Mouse (Mus musculus): ENCODE measurements around the gene Entr1. TPM values are rescaled to one million over a fixed set of nuclear protein-coding genes. Genes with fewer than 3 reads are reported as not detected.

Entr1 gene
- polyA plus RNA-seq, 1 experiment from 2014 or later, result 145 TPM

GRCm38 (mm10) chr2:26372396-26372795, 16.7 kb downstream of the Entr1 start:
- H3K27me3 ChIP-seq (ENCODE audit: control insufficient read depth, insufficient read depth, low read length), result no peaks in the 10 kb centered on the region
- DNase-seq (ENCODE audit: low spot score) (no peak), ATAC-seq (ENCODE audit: insufficient read depth, low FRiP score, low TSS enrichment) (no peak)
- no peaks in the 10 kb centered on the region for H3K9me3 ChIP-seq (ENCODE audit: control insufficient read depth, low read length)
- no peak overlapping the region for H3K27ac ChIP-seq (ENCODE audit: low read depth, low read length)
- 95% methylated on average over 8 of the region's 8 CpGs for WGBS
- H3K4me2 ChIP-seq (ENCODE audit: low read depth), result no peak overlapping the region
- peaks cover 42% of the 10 kb centered on the region for H3K36me3 ChIP-seq (ENCODE audit: control insufficient read depth, insufficient read depth, low read length)
- no peak overlapping the region for H3K4me3 ChIP-seq (ENCODE audit: low read depth, low read length)
- no peaks in the 10 kb centered on the region for H3K4me1 ChIP-seq (ENCODE audit: control insufficient read depth, insufficient read depth, low read length)
- H3K9ac ChIP-seq (ENCODE audit: low read length), result no peak overlapping the region

- Histone ChIP-seq H3K4me1 (ENCODE audit: control insufficient read depth, insufficient read depth, low read length) (no peaks in the 10 kb centered on the region), H3K27me3 (ENCODE audit: control insufficient read depth, insufficient read depth, low read length) (no peaks in the 10 kb centered on the region), H3K9me3 (ENCODE audit: control insufficient read depth, low read length) (no peaks in the 10 kb centered on the region), H3K4me2 (ENCODE audit: low read depth) (no peak overlapping the region), H3K27ac (ENCODE audit: low read depth, low read length) (no peak overlapping the region), H3K9ac (ENCODE audit: low read length) (no peak overlapping the region), H3K36me3 (ENCODE audit: control insufficient read depth, insufficient read depth, low read length) (peaks cover 30% of the 10 kb centered on the region), H3K4me3 (ENCODE audit: low read depth, low read length) (no peak overlapping the region)
- 92% methylated on average over 1 of the region's 1 CpGs for WGBS
- DNase-seq (ENCODE audit: low spot score) (no peak), ATAC-seq (ENCODE audit: insufficient read depth, low FRiP score, low TSS enrichment) (no peak)
These were observed 20.5 kb downstream of the Entr1 start for GRCm38 (mm10) chr2:26368572-26368971.

GRCm38 (mm10) chr2:26367911-26368310, 21.2 kb downstream of the Entr1 start:
- 87% methylated on average over 6 of the region's 6 CpGs for WGBS
- H3K27me3 ChIP-seq (ENCODE audit: control insufficient read depth, insufficient read depth, low read length), result no peaks in the 10 kb centered on the region
- H3K36me3 ChIP-seq (ENCODE audit: control insufficient read depth, insufficient read depth, low read length), result peaks cover 28% of the 10 kb centered on the region
- no peak overlapping the region for H3K4me2 ChIP-seq (ENCODE audit: low read depth)
- H3K4me1 ChIP-seq (ENCODE audit: control insufficient read depth, insufficient read depth, low read length), result no peaks in the 10 kb centered on the region
- H3K9me3 ChIP-seq (ENCODE audit: control insufficient read depth, low read length), result no peaks in the 10 kb centered on the region
- DNase-seq (ENCODE audit: low spot score), result no peak
- no peak overlapping the region for H3K9ac ChIP-seq (ENCODE audit: low read length)
- H3K4me3 ChIP-seq (ENCODE audit: low read depth, low read length), result no peak overlapping the region
- no peak overlapping the region for H3K27ac ChIP-seq (ENCODE audit: low read depth, low read length)
- no peak for ATAC-seq (ENCODE audit: insufficient read depth, low FRiP score, low TSS enrichment)

- Histone ChIP-seq H3K36me3 (ENCODE audit: control insufficient read depth, insufficient read depth, low read length) (peaks cover 25% of the 10 kb centered on the region), H3K9me3 (ENCODE audit: control insufficient read depth, low read length) (no peaks in the 10 kb centered on the region), H3K27me3 (ENCODE audit: control insufficient read depth, insufficient read depth, low read length) (no peaks in the 10 kb centered on the region), H3K4me2 (ENCODE audit: low read depth) (no peak overlapping the region), H3K4me3 (ENCODE audit: low read depth, low read length) (no peak overlapping the region), H3K27ac (ENCODE audit: low read depth, low read length) (no peak overlapping the region), H3K4me1 (ENCODE audit: control insufficient read depth, insufficient read depth, low read length) (no peaks in the 10 kb centered on the region), H3K9ac (ENCODE audit: low read length) (no peak overlapping the region)
- ATAC-seq (ENCODE audit: insufficient read depth, low FRiP score, low TSS enrichment), result no peak
- 91% methylated on average over 10 of the region's 10 CpGs for WGBS
- no peak for DNase-seq (ENCODE audit: low spot score)
These were observed 24.2 kb downstream of the Entr1 start for GRCm38 (mm10) chr2:26364738-26365465.

GRCm38 (mm10) chr2:26363481-26363880, 25.6 kb downstream of the Entr1 start:
- ATAC-seq (ENCODE audit: insufficient read depth, low FRiP score, low TSS enrichment) (no peak), DNase-seq (ENCODE audit: low spot score) (no peak)
- H3K4me1 ChIP-seq (ENCODE audit: control insufficient read depth, insufficient read depth, low read length), result no peaks in the 10 kb centered on the region
- H3K4me3 ChIP-seq (ENCODE audit: low read depth, low read length), result no peak overlapping the region
- no peak overlapping the region for H3K27ac ChIP-seq (ENCODE audit: low read depth, low read length)
- no peaks in the 10 kb centered on the region for H3K9me3 ChIP-seq (ENCODE audit: control insufficient read depth, low read length)
- H3K27me3 ChIP-seq (ENCODE audit: control insufficient read depth, insufficient read depth, low read length), result no peaks in the 10 kb centered on the region
- H3K4me2 ChIP-seq (ENCODE audit: low read depth), result no peak overlapping the region
- WGBS, result 89% methylated on average over 5 of the region's 5 CpGs
- peaks cover 17% of the 10 kb centered on the region for H3K36me3 ChIP-seq (ENCODE audit: control insufficient read depth, insufficient read depth, low read length)
- H3K9ac ChIP-seq (ENCODE audit: low read length), result no peak overlapping the region

- H3K27ac ChIP-seq (ENCODE audit: low read depth, low read length), result no peak overlapping the region
- no peaks in the 10 kb centered on the region for H3K9me3 ChIP-seq (ENCODE audit: control insufficient read depth, low read length)
- DNase-seq (ENCODE audit: low spot score) (no peak), ATAC-seq (ENCODE audit: insufficient read depth, low FRiP score, low TSS enrichment) (no peak)
- no peak overlapping the region for H3K9ac ChIP-seq (ENCODE audit: low read length)
- H3K27me3 ChIP-seq (ENCODE audit: control insufficient read depth, insufficient read depth, low read length), result no peaks in the 10 kb centered on the region
- WGBS, result 86% methylated on average over 5 of the region's 5 CpGs
- no peak overlapping the region for H3K4me2 ChIP-seq (ENCODE audit: low read depth)
- no peaks in the 10 kb centered on the region for H3K4me1 ChIP-seq (ENCODE audit: control insufficient read depth, insufficient read depth, low read length)
- H3K36me3 ChIP-seq (ENCODE audit: control insufficient read depth, insufficient read depth, low read length), result peaks cover 15% of the 10 kb centered on the region
- no peak overlapping the region for H3K4me3 ChIP-seq (ENCODE audit: low read depth, low read length)
These were observed 26.1 kb downstream of the Entr1 start for GRCm38 (mm10) chr2:26362991-26363390.

GRCm38 (mm10) chr2:26360772-26361171, 28.3 kb downstream of the Entr1 start, which contains the start of gene Card9:
Gene Card9, minus strand, starts transcription at chr2:26360918.
- Histone ChIP-seq H3K36me3 (ENCODE audit: control insufficient read depth, insufficient read depth, low read length) (peaks cover 5% of the 10 kb centered on the region; the same call in 1 of the 2 replicates), H3K27me3 (ENCODE audit: control insufficient read depth, insufficient read depth, low read length) (no peaks in the 10 kb centered on the region), H3K4me1 (ENCODE audit: control insufficient read depth, insufficient read depth, low read length) (no peaks in the 10 kb centered on the region), H3K9ac (ENCODE audit: low read length) (no peak within 1 kb of the TSS), H3K4me3 (ENCODE audit: low read depth, low read length) (no peak within 1 kb of the TSS), H3K27ac (ENCODE audit: low read depth, low read length) (no peak within 1 kb of the TSS), H3K9me3 (ENCODE audit: control insufficient read depth, low read length) (no peaks in the 10 kb centered on the region), H3K4me2 (ENCODE audit: low read depth) (no peak within 1 kb of the TSS)
- whole genome bisulfite sequencing, result 43% methylated on average over 3 of the region's 3 CpGs
- no peak for DNase-seq (ENCODE audit: low spot score)
- no peak for ATAC-seq (ENCODE audit: insufficient read depth, low FRiP score, low TSS enrichment)

GRCm38 (mm10) chr2:26359983-26360382, 29.1 kb downstream of the Entr1 start:
- WGBS, result 89% methylated on average over 6 of the region's 6 CpGs
- no peak overlapping the region for H3K4me2 ChIP-seq (ENCODE audit: low read depth)

GRCm38 (mm10) chr2:26358667-26359320, 30.3 kb downstream of the Entr1 start:
- Histone ChIP-seq H3K9me3 (ENCODE audit: control insufficient read depth, low read length) (no peaks in the 10 kb centered on the region), H3K4me3 (ENCODE audit: low read depth, low read length) (no peak overlapping the region), H3K4me2 (ENCODE audit: low read depth) (no peak overlapping the region), H3K4me1 (ENCODE audit: control insufficient read depth, insufficient read depth, low read length) (no peaks in the 10 kb centered on the region), H3K36me3 (ENCODE audit: control insufficient read depth, insufficient read depth, low read length) (peaks cover 2% of the 10 kb centered on the region; the same call in 1 of the 2 replicates), H3K27ac (ENCODE audit: low read depth, low read length) (no peak overlapping the region), H3K27me3 (ENCODE audit: control insufficient read depth, insufficient read depth, low read length) (no peaks in the 10 kb centered on the region), H3K9ac (ENCODE audit: low read length) (no peak overlapping the region)
- ATAC-seq (ENCODE audit: insufficient read depth, low FRiP score, low TSS enrichment) (no peak), DNase-seq (ENCODE audit: low spot score) (no peak)
- WGBS, result 88% methylated on average over 13 of the region's 13 CpGs

More at GRCm38 (mm10) chr2:26359983-26360382, 29.1 kb downstream of the Entr1 start:
- peaks cover 2% of the 10 kb centered on the region; the same call in 1 of the 2 replicates for H3K36me3 ChIP-seq (ENCODE audit: control insufficient read depth, insufficient read depth, low read length)
- H3K27ac ChIP-seq (ENCODE audit: low read depth, low read length), result no peak overlapping the region
- H3K9me3 ChIP-seq (ENCODE audit: control insufficient read depth, low read length), result no peaks in the 10 kb centered on the region
- H3K27me3 ChIP-seq (ENCODE audit: control insufficient read depth, insufficient read depth, low read length), result no peaks in the 10 kb centered on the region
- H3K4me1 ChIP-seq (ENCODE audit: control insufficient read depth, insufficient read depth, low read length), result no peaks in the 10 kb centered on the region
- DNase-seq (ENCODE audit: low spot score) (no peak), ATAC-seq (ENCODE audit: insufficient read depth, low FRiP score, low TSS enrichment) (no peak)
- no peak overlapping the region for H3K9ac ChIP-seq (ENCODE audit: low read length)
- H3K4me3 ChIP-seq (ENCODE audit: low read depth, low read length), result no peak overlapping the region

Data from neural tube, embryonic 11.5 days (tissue).